Mouse (Mus musculus): ENCODE data around the gene Pla2g3. TPM values are rescaled to one million over a fixed set of nuclear protein-coding genes. Genes with fewer than 3 reads are reported as not detected.

Gene Pla2g3
- polyA plus RNA-seq, 1 experiment from 2014 or later: 3.9 TPM

GRCm38 (mm10) chr11:3454506-3454905 is 33.6 kb upstream of the Pla2g3 start:
- WGBS: 96% methylated on average over 3 of the region's 3 CpGs
- Histone ChIP-seq H3K4me1 (ENCODE audit: control insufficient read depth, insufficient read depth, low read length) (peaks cover 20% of the 10 kb centered on the region), H3K36me3 (ENCODE audit: control insufficient read depth, insufficient read depth, low read length) (no peaks in the 10 kb centered on the region), H3K27ac (ENCODE audit: low read length) (no peak overlapping the region), H3K4me3 (ENCODE audit: low read depth, low read length) (no peak overlapping the region), H3K9me3 (replicated peaks; ENCODE audit: control insufficient read depth, low read length, poor library complexity, severe bottlenecking) (no peaks in the 10 kb centered on the region), H3K4me2 (ENCODE audit: low read length) (no peak overlapping the region), H3K9ac (ENCODE audit: low read depth, low read length) (no peak overlapping the region), H3K27me3 (ENCODE audit: control insufficient read depth, insufficient read depth, low read depth, low read length) (no peaks in the 10 kb centered on the region)
- no peak for ATAC-seq

GRCm38 (mm10) chr11:3456354-3456753 is 31.7 kb upstream of the Pla2g3 start:
- no peak overlapping the region for H3K9ac ChIP-seq (ENCODE audit: low read depth, low read length)
- H3K27me3 ChIP-seq (ENCODE audit: control insufficient read depth, insufficient read depth, low read depth, low read length): no peaks in the 10 kb centered on the region
- no peak for ATAC-seq
- no peaks in the 10 kb centered on the region for H3K9me3 ChIP-seq (replicated peaks; ENCODE audit: control insufficient read depth, low read length, poor library complexity, severe bottlenecking)
- H3K27ac ChIP-seq (ENCODE audit: low read length): no peak overlapping the region
- H3K36me3 ChIP-seq (ENCODE audit: control insufficient read depth, insufficient read depth, low read length): no peaks in the 10 kb centered on the region
- H3K4me2 ChIP-seq (ENCODE audit: low read length): no peak overlapping the region
- H3K4me3 ChIP-seq (ENCODE audit: low read depth, low read length): no peak overlapping the region
- H3K4me1 ChIP-seq (ENCODE audit: control insufficient read depth, insufficient read depth, low read length): peaks cover 8% of the 10 kb centered on the region
- WGBS: 8% methylated on average over 1 of the region's 1 CpGs

GRCm38 (mm10) chr11:3458428-3459104 is 29.5 kb upstream of the Pla2g3 start:
- no peak for ATAC-seq
- no peaks in the 10 kb centered on the region for H3K27me3 ChIP-seq (ENCODE audit: control insufficient read depth, insufficient read depth, low read depth, low read length)
- no peak overlapping the region for H3K4me3 ChIP-seq (ENCODE audit: low read depth, low read length)
- H3K27ac ChIP-seq (ENCODE audit: low read length): no peak overlapping the region
- H3K4me2 ChIP-seq (ENCODE audit: low read length): no peak overlapping the region
- H3K4me1 ChIP-seq (ENCODE audit: control insufficient read depth, insufficient read depth, low read length): peaks cover under 1% of the 10 kb centered on the region; the same call in 1 of the 2 replicates
- H3K36me3 ChIP-seq (ENCODE audit: control insufficient read depth, insufficient read depth, low read length): no peaks in the 10 kb centered on the region
- H3K9ac ChIP-seq (ENCODE audit: low read depth, low read length): no peak overlapping the region
- no peaks in the 10 kb centered on the region for H3K9me3 ChIP-seq (replicated peaks; ENCODE audit: control insufficient read depth, low read length, poor library complexity, severe bottlenecking)
- 86% methylated on average over 12 of the region's 13 CpGs for WGBS

- Histone ChIP-seq H3K9ac (ENCODE audit: low read depth, low read length) (no peak overlapping the region), H3K4me3 (ENCODE audit: low read depth, low read length) (no peak overlapping the region), H3K27me3 (ENCODE audit: control insufficient read depth, insufficient read depth, low read depth, low read length) (no peaks in the 10 kb centered on the region), H3K27ac (ENCODE audit: low read length) (no peak overlapping the region), H3K4me2 (ENCODE audit: low read length) (no peak overlapping the region), H3K4me1 (ENCODE audit: control insufficient read depth, insufficient read depth, low read length) (no peaks in the 10 kb centered on the region), H3K36me3 (ENCODE audit: control insufficient read depth, insufficient read depth, low read length) (no peaks in the 10 kb centered on the region), H3K9me3 (replicated peaks; ENCODE audit: control insufficient read depth, low read length, poor library complexity, severe bottlenecking) (no peaks in the 10 kb centered on the region)
- ATAC-seq: no peak
- WGBS: 89% methylated on average over 2 of the region's 2 CpGs
Measured at GRCm38 (mm10) chr11:3459105-3459468, 29.0 kb upstream of the Pla2g3 start.

GRCm38 (mm10) chr11:3462846-3463245 is 25.2 kb upstream of the Pla2g3 start:
- no peak for ATAC-seq
- H3K9ac ChIP-seq (ENCODE audit: low read depth, low read length): no peak overlapping the region

GRCm38 (mm10) chr11:3471448-3471850 is 16.6 kb upstream of the Pla2g3 start:
- H3K9ac ChIP-seq (ENCODE audit: low read depth, low read length): no peak overlapping the region
- no peak for ATAC-seq
- H3K36me3 ChIP-seq (ENCODE audit: control insufficient read depth, insufficient read depth, low read length): no peaks in the 10 kb centered on the region
- no peak overlapping the region for H3K27ac ChIP-seq (ENCODE audit: low read length)
- no peaks in the 10 kb centered on the region for H3K27me3 ChIP-seq (ENCODE audit: control insufficient read depth, insufficient read depth, low read depth, low read length)
- H3K4me1 ChIP-seq (ENCODE audit: control insufficient read depth, insufficient read depth, low read length): no peaks in the 10 kb centered on the region
- H3K9me3 ChIP-seq (replicated peaks; ENCODE audit: control insufficient read depth, low read length, poor library complexity, severe bottlenecking): 0 out of 2 replicates have a peak, but pooled peaks cover 1% of the 10 kb centered on the region
- 24% methylated on average over 11 of the region's 11 CpGs for WGBS
- H3K4me3 ChIP-seq (ENCODE audit: low read depth, low read length): no peak overlapping the region
- H3K4me2 ChIP-seq (ENCODE audit: low read length): no peak overlapping the region

More at GRCm38 (mm10) chr11:3462846-3463245, 25.2 kb upstream of the Pla2g3 start:
- no peak overlapping the region for H3K4me3 ChIP-seq (ENCODE audit: low read depth, low read length)
- peaks cover 7% of the 10 kb centered on the region; the same call in 1 of the 2 replicates for H3K9me3 ChIP-seq (replicated peaks; ENCODE audit: control insufficient read depth, low read length, poor library complexity, severe bottlenecking)
- no peak overlapping the region for H3K27ac ChIP-seq (ENCODE audit: low read length)
- no peaks in the 10 kb centered on the region for H3K27me3 ChIP-seq (ENCODE audit: control insufficient read depth, insufficient read depth, low read depth, low read length)
- H3K36me3 ChIP-seq (ENCODE audit: control insufficient read depth, insufficient read depth, low read length): no peaks in the 10 kb centered on the region
- H3K4me2 ChIP-seq (ENCODE audit: low read length): no peak overlapping the region
- WGBS: 96% methylated on average over 1 of the region's 1 CpGs
- H3K4me1 ChIP-seq (ENCODE audit: control insufficient read depth, insufficient read depth, low read length): no peaks in the 10 kb centered on the region

- no peak overlapping the region for H3K27ac ChIP-seq (ENCODE audit: low read length)
- 39% methylated on average over 1 of the region's 1 CpGs for WGBS
- no peaks in the 10 kb centered on the region for H3K9me3 ChIP-seq (replicated peaks; ENCODE audit: control insufficient read depth, low read length, poor library complexity, severe bottlenecking)
- no peaks in the 10 kb centered on the region for H3K27me3 ChIP-seq (ENCODE audit: control insufficient read depth, insufficient read depth, low read depth, low read length)
- H3K4me3 ChIP-seq (ENCODE audit: low read depth, low read length): no peak overlapping the region
- no peak overlapping the region for H3K4me2 ChIP-seq (ENCODE audit: low read length)
- H3K9ac ChIP-seq (ENCODE audit: low read depth, low read length): no peak overlapping the region
- ATAC-seq: peak; percentile 70; the same call in 1 of the 2 replicates
- H3K4me1 ChIP-seq (ENCODE audit: control insufficient read depth, insufficient read depth, low read length): no peaks in the 10 kb centered on the region
- H3K36me3 ChIP-seq (ENCODE audit: control insufficient read depth, insufficient read depth, low read length): no peaks in the 10 kb centered on the region
Measured at GRCm38 (mm10) chr11:3472484-3472883, 15.6 kb upstream of the Pla2g3 start.

- H3K9ac ChIP-seq (ENCODE audit: low read depth, low read length): no peak overlapping the region
- H3K4me1 ChIP-seq (ENCODE audit: control insufficient read depth, insufficient read depth, low read length): no peaks in the 10 kb centered on the region
- no peak overlapping the region for H3K27ac ChIP-seq (ENCODE audit: low read length)
- H3K4me3 ChIP-seq (ENCODE audit: low read depth, low read length): no peak overlapping the region
- 89% methylated on average over 7 of the region's 7 CpGs for WGBS
- H3K9me3 ChIP-seq (replicated peaks; ENCODE audit: control insufficient read depth, low read length, poor library complexity, severe bottlenecking): no peaks in the 10 kb centered on the region
- no peaks in the 10 kb centered on the region for H3K36me3 ChIP-seq (ENCODE audit: control insufficient read depth, insufficient read depth, low read length)
- H3K4me2 ChIP-seq (ENCODE audit: low read length): no peak overlapping the region
- no peaks in the 10 kb centered on the region for H3K27me3 ChIP-seq (ENCODE audit: control insufficient read depth, insufficient read depth, low read depth, low read length)
- no peak for ATAC-seq
Measured at GRCm38 (mm10) chr11:3474480-3475115, 13.5 kb upstream of the Pla2g3 start.

GRCm38 (mm10) chr11:3475489-3475888 is 12.6 kb upstream of the Pla2g3 start:
- H3K9ac ChIP-seq (ENCODE audit: low read depth, low read length): no peak overlapping the region
- ATAC-seq: no peak
- H3K27me3 ChIP-seq (ENCODE audit: control insufficient read depth, insufficient read depth, low read depth, low read length): no peaks in the 10 kb centered on the region
- H3K27ac ChIP-seq (ENCODE audit: low read length): no peak overlapping the region
- no peaks in the 10 kb centered on the region for H3K36me3 ChIP-seq (ENCODE audit: control insufficient read depth, insufficient read depth, low read length)
- no peaks in the 10 kb centered on the region for H3K4me1 ChIP-seq (ENCODE audit: control insufficient read depth, insufficient read depth, low read length)
- H3K4me2 ChIP-seq (ENCODE audit: low read length): no peak overlapping the region
- no peaks in the 10 kb centered on the region for H3K9me3 ChIP-seq (replicated peaks; ENCODE audit: control insufficient read depth, low read length, poor library complexity, severe bottlenecking)
- no peak overlapping the region for H3K4me3 ChIP-seq (ENCODE audit: low read depth, low read length)
